Mouse (Mus musculus) heart, embryonic 16.5 days (tissue): Measurements from ENCODE around the gene Yrdc. TPM values are rescaled to one million over a fixed set of nuclear protein-coding genes. Genes with fewer than 3 reads are reported as not detected.
A peak's percentile ranks its signal among the peaks of the same experiment; 100 is the strongest.

Experiments used
- ATAC-seq: fragments of 200-750 bp; cut with Nextera tagmentation; replicated peaks from 2 replicates; pipeline ENCODE4 v1.8.0; 2017; ENCODE audit warnings: moderate number of reproducible peaks; ENCODE audit not compliant: insufficient read depth, low FRiP score; ENCODE audit errors: extremely low read depth
- H3K27ac ChIP-seq: fragments of 300-500 bp; sonication (generic); 2 replicates; pipeline ENCODE4 v1.5.1; 2014; ENCODE audit warnings: mild to moderate bottlenecking, low read length, control low read depth, moderate library complexity
- H3K27me3 ChIP-seq: fragments of 300-500 bp; sonication (generic); 2 replicates; pipeline ENCODE4 v1.6.1; 2014; ENCODE audit warnings: low read length, mixed read lengths; ENCODE audit not compliant: control insufficient read depth, insufficient read depth
- H3K36me3 ChIP-seq: fragments of 300-500 bp; sonication (generic); 2 replicates; pipeline ENCODE4 v1.6.1; 2014; ENCODE audit not compliant: control insufficient read depth, insufficient read depth
- H3K4me1 ChIP-seq: fragments of 300-500 bp; sonication (generic); 2 replicates; pipeline ENCODE4 v1.6.1; 2014; ENCODE audit warnings: low read length, mixed read lengths; ENCODE audit not compliant: control insufficient read depth, insufficient read depth
- H3K4me2 ChIP-seq: fragments of 300-500 bp; sonication (generic); 2 replicates; pipeline ENCODE4 v1.6.1; 2014; ENCODE audit warnings: low read depth, mild to moderate bottlenecking, control low read depth, low read length
- H3K4me3 ChIP-seq: fragments of 300-500 bp; sonication (generic); 2 replicates; pipeline ENCODE4 v1.5.1; 2014; ENCODE audit warnings: mild to moderate bottlenecking, control low read depth, low read length
- H3K9ac ChIP-seq: fragments of 300-500 bp; sonication (generic); 2 replicates; pipeline ENCODE4 v1.6.1; 2014; ENCODE audit warnings: low read length, control low read depth
- H3K9me3 ChIP-seq: fragments of 300-500 bp; sonication (generic); replicated peaks from 2 replicates; pipeline ENCODE4 v1.6.1; 2016; ENCODE audit warnings: low read length; ENCODE audit not compliant: control insufficient read depth
- WGBS: fragments of 180-500 bp; shearing (Covaris S2); extraction: QIAGEN DNeasy Blood & Tissue Kit; methylation state at CpG from one replicate; pipeline ENCODE4 v1.1.7; 2014; 5-methylcytosine and 5-hydroxymethylcytosine counted together
- polyA plus RNA-seq: library from polyadenylated mRNA; unstranded; fragments of >200 nt; fragmentation: Nextera tagmentation; extraction: Ambion mirVana; gene quantifications from 2 replicates; pipeline ENCODE4 v1.2.1, GENCODE M21; 2015

Yrdc gene
- polyA plus RNA-seq, 1 experiment from 2014 or later, result 22.3 TPM

GRCm38 (mm10) chr4:124815901-124816300 is 34.6 kb upstream of the Yrdc start:
- ATAC-seq, result no peak
- Histone ChIP-seq H3K4me1 (peaks cover 7% of the 10 kb centered on the region), H3K9ac (no peak overlapping the region), H3K9me3 (no peaks in the 10 kb centered on the region), H3K27ac (no peak overlapping the region), H3K4me3 (no peak overlapping the region), H3K4me2 (no peak overlapping the region), H3K27me3 (no peaks in the 10 kb centered on the region), H3K36me3 (no peaks in the 10 kb centered on the region; the same call in 1 of the 2 replicates)
- 89% methylated on average over 11 of the region's 11 CpGs for WGBS

- Histone ChIP-seq H3K9me3 (no peaks in the 10 kb centered on the region), H3K36me3 (peaks cover 5% of the 10 kb centered on the region), H3K9ac (peak overlapping the region; percentile 30; the same call in 1 of the 2 replicates), H3K4me1 (peaks cover 7% of the 10 kb centered on the region), H3K27me3 (no peaks in the 10 kb centered on the region), H3K4me2 (peak overlapping the region; percentile 30; the same call in 1 of the 2 replicates), H3K4me3 (0 out of 2 replicates have a peak overlapping the region, but pooled peaks have one; percentile 6), H3K27ac (no peak overlapping the region)
- WGBS, result 15% methylated on average over 6 of the region's 6 CpGs
- ATAC-seq, result peak; percentile 90
Measured at GRCm38 (mm10) chr4:124817803-124818202, 32.7 kb upstream of the Yrdc start.

- no peak overlapping the region for H3K4me3 ChIP-seq
- 91% methylated on average over 4 of the region's 4 CpGs for WGBS
- H3K4me1 ChIP-seq, result peaks cover 7% of the 10 kb centered on the region
- no peaks in the 10 kb centered on the region for H3K27me3 ChIP-seq
- peaks cover 9% of the 10 kb centered on the region for H3K36me3 ChIP-seq
- H3K9ac ChIP-seq, result no peak overlapping the region
- no peaks in the 10 kb centered on the region for H3K9me3 ChIP-seq
- no peak for ATAC-seq
- H3K27ac ChIP-seq, result no peak overlapping the region
- no peak overlapping the region for H3K4me2 ChIP-seq
Measured at GRCm38 (mm10) chr4:124818832-124819231, 31.6 kb upstream of the Yrdc start.

- ATAC-seq, result no peak
- H3K27ac ChIP-seq, result no peak overlapping the region
- H3K4me1 ChIP-seq, result no peaks in the 10 kb centered on the region
- H3K4me2 ChIP-seq, result no peak overlapping the region
- H3K27me3 ChIP-seq, result no peaks in the 10 kb centered on the region
- no peaks in the 10 kb centered on the region for H3K9me3 ChIP-seq
- no peak overlapping the region for H3K9ac ChIP-seq
- H3K4me3 ChIP-seq, result no peak overlapping the region
- 86% methylated on average over 6 of the region's 6 CpGs for WGBS
- H3K36me3 ChIP-seq, result peaks cover 22% of the 10 kb centered on the region
Measured at GRCm38 (mm10) chr4:124824967-124825366, 25.5 kb upstream of the Yrdc start.

- peaks cover 22% of the 10 kb centered on the region for H3K36me3 ChIP-seq
Measured at GRCm38 (mm10) chr4:124825371-124825965, 25.0 kb upstream of the Yrdc start.

GRCm38 (mm10) chr4:124829671-124830070 is 20.8 kb upstream of the Yrdc start:
- Histone ChIP-seq H3K9me3 (no peaks in the 10 kb centered on the region), H3K4me1 (no peaks in the 10 kb centered on the region), H3K4me3 (no peak overlapping the region), H3K27ac (no peak overlapping the region), H3K4me2 (no peak overlapping the region), H3K27me3 (no peaks in the 10 kb centered on the region), H3K9ac (no peak overlapping the region), H3K36me3 (peaks cover 14% of the 10 kb centered on the region; the same call in 1 of the 2 replicates)
- ATAC-seq, result no peak
- 66% methylated on average over 5 of the region's 5 CpGs for WGBS

More at GRCm38 (mm10) chr4:124825371-124825965, 25.0 kb upstream of the Yrdc start:
- ATAC-seq, result no peak
- Histone ChIP-seq H3K4me2 (no peak overlapping the region), H3K4me3 (no peak overlapping the region), H3K27ac (no peak overlapping the region), H3K9me3 (no peaks in the 10 kb centered on the region), H3K4me1 (no peaks in the 10 kb centered on the region), H3K9ac (no peak overlapping the region), H3K27me3 (no peaks in the 10 kb centered on the region)
- 94% methylated on average over 21 of the region's 21 CpGs for WGBS

- H3K27me3 ChIP-seq, result no peaks in the 10 kb centered on the region
- ATAC-seq, result no peak
- peaks cover 7% of the 10 kb centered on the region; the same call in 1 of the 2 replicates for H3K36me3 ChIP-seq
- WGBS, result 93% methylated on average over 10 of the region's 10 CpGs
- H3K4me3 ChIP-seq, result no peak overlapping the region
- H3K9ac ChIP-seq, result no peak overlapping the region
- H3K9me3 ChIP-seq, result no peaks in the 10 kb centered on the region
- no peaks in the 10 kb centered on the region for H3K4me1 ChIP-seq
- no peak overlapping the region for H3K4me2 ChIP-seq
- no peak overlapping the region for H3K27ac ChIP-seq
Measured at GRCm38 (mm10) chr4:124832796-124833195, 17.7 kb upstream of the Yrdc start.

- ATAC-seq, result no peak
- peaks cover 40% of the 10 kb centered on the region for H3K36me3 ChIP-seq
- 79% methylated on average over 14 of the region's 14 CpGs for WGBS
Measured at GRCm38 (mm10) chr4:124838035-124838700, 12.3 kb upstream of the Yrdc start.

GRCm38 (mm10) chr4:124840998-124841397 is 9.5 kb upstream of the Yrdc start:
- peaks cover 37% of the 10 kb centered on the region for H3K36me3 ChIP-seq
- WGBS, result 97% methylated on average over 1 of the region's 1 CpGs

More at GRCm38 (mm10) chr4:124838035-124838700, 12.3 kb upstream of the Yrdc start:
- Histone ChIP-seq H3K27me3 (no peaks in the 10 kb centered on the region), H3K9ac (no peak overlapping the region), H3K27ac (no peak overlapping the region), H3K4me1 (no peaks in the 10 kb centered on the region), H3K4me3 (no peak overlapping the region), H3K9me3 (no peaks in the 10 kb centered on the region), H3K4me2 (no peak overlapping the region)

More at GRCm38 (mm10) chr4:124840998-124841397, 9.5 kb upstream of the Yrdc start:
- no peak for ATAC-seq
- Histone ChIP-seq H3K9me3 (no peaks in the 10 kb centered on the region), H3K4me2 (no peak overlapping the region), H3K4me3 (no peak overlapping the region), H3K9ac (no peak overlapping the region), H3K4me1 (no peaks in the 10 kb centered on the region), H3K27ac (no peak overlapping the region), H3K27me3 (no peaks in the 10 kb centered on the region)
